Mouse (Mus musculus) heart, adult 2 months (tissue): ENCODE measurements around the gene Figla. TPM values are rescaled to one million over a fixed set of nuclear protein-coding genes. Genes with fewer than 3 reads are reported as not detected.
"Not testable (repeated sequence)": the region's sequence is repeated elsewhere in the genome, so short reads cannot be mapped to it uniquely, and the experiment has no call there.

Source experiments
- DNase-seq, 2 experiments: peaks; one replicate each; pipeline ENCODE4 v3.0.0; 2021
- H3K27ac ChIP-seq: fragments of 200-600 bp; 2 replicates; pipeline ENCODE4 v1.8.1; 2022
- H3K27me3 ChIP-seq: fragments of 200-500 bp; 2 replicates; pipeline ENCODE4 v1.6.1; 2012; ENCODE audit warnings: mild to moderate bottlenecking, low read length, inconsistent platforms, mixed read lengths; ENCODE audit not compliant: control insufficient read depth, insufficient read depth
- H3K36me3 ChIP-seq: fragments of 200-500 bp; 2 replicates; pipeline ENCODE4 v1.6.1; 2012; ENCODE audit warnings: low read length, inconsistent platforms; ENCODE audit not compliant: control insufficient read depth, insufficient read depth
- H3K4me1 ChIP-seq: fragments of 200-500 bp; 2 replicates; pipeline ENCODE4 v1.6.1; 2011; ENCODE audit warnings: low read length; ENCODE audit not compliant: control insufficient read depth, insufficient read depth
- H3K4me3 ChIP-seq: fragments of 200-600 bp; 2 replicates; pipeline ENCODE4 v1.8.1; 2022
- H3K79me2 ChIP-seq: fragments of 200-500 bp; replicated peaks from 2 replicates; pipeline ENCODE4 v1.6.1; 2012; ENCODE audit warnings: mild to moderate bottlenecking, inconsistent platforms, low read length, moderate library complexity, mixed read lengths; ENCODE audit not compliant: control insufficient read depth, insufficient read depth
- H3K9ac ChIP-seq: fragments of 200-500 bp; 2 replicates; pipeline ENCODE4 v1.6.1; 2012; ENCODE audit warnings: low read depth, mild to moderate bottlenecking, control low read depth, inconsistent platforms, low read length, mixed read lengths
- CTCF ChIP-seq: fragments of 200-600 bp; IDR thresholded peaks from 2 replicates; pipeline ENCODE4 v1.8.1; 2022; ENCODE audit warnings: antibody characterized with exemption, mild to moderate bottlenecking, moderate library complexity
- EP300 ChIP-seq: fragments of 200-500 bp; IDR thresholded peaks from 2 replicates; pipeline ENCODE4 v1.6.1; 2011; ENCODE audit warnings: low read depth, low read length, control low read depth; ENCODE audit not compliant: insufficient read depth
- POLR2A ChIP-seq: fragments of 200-500 bp; IDR thresholded peaks from 2 replicates; pipeline ENCODE4 v1.6.1; 2011; ENCODE audit warnings: mild to moderate bottlenecking, low read depth, low read length, control low read depth; ENCODE audit not compliant: insufficient read depth
- WGBS: fragments of 180-500 bp; shearing (Covaris S2); methylation state at CpG from one replicate; pipeline ENCODE4 v1.1.7; 2018; 5-methylcytosine and 5-hydroxymethylcytosine counted together
- intact Hi-C: fragments of 180-260 bp; cut with DNase I; formaldehyde crosslinking; loops from one replicate; pipeline ENCODE4 v1.15.1; 2025
- polyA plus RNA-seq: library from polyadenylated mRNA; depleted of rRNA; stranded (reverse); fragments of >200 nt; gene quantifications from 2 replicates; pipeline ENCODE4 v1.2.3, GENCODE M21; 2012
- total RNA-seq, 2 experiments: library from RNA; stranded (reverse); gene quantifications; 2 replicates each; pipeline ENCODE4 v1.2.3; 2021

The Figla gene
- total and polyA plus RNA-seq, 3 experiments, result not detected

DNA sequence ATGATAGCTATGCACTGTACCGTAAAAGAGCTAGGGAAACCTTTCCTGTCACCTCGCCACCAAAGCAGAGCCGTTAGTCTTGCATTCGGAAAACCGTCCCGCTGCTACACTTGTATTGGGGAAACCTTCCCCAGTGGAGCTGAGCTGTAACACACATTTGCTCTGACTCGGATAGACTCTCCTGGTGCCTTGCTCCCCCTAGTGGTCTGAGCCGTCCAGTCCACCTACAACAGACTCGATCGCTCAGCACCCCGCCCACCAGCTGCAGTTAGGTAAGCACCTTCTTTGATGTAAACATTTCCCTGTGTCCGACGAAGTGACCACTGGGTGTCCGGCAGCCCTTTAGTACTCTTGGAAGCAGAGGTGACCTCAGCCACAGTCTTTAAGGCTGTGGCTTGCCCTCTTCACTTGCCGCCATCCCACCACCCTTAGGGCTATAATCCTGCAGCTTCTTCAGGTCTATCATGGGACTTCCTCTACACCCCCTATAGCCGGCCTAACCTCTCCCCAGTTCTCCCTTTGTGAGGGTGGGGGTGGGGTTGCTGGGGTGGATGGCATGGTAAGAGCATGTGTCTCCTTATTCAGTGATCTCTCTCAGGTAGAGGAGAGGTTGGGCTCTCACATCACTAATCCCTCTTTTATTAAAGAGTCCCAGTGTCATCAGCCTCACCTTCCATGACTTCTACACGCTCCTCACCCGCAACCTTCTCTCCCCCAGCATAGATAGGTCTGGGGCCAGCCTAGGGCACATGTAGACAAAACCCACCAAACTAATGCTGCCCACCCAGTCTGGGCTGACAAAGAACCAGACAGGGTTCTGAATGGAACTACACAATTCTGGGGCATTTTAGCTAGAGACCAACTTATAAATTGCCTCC, 11.5 kb upstream of the Figla start:
- peak; percentile 67 to 68 for DNase-seq
- no peak overlapping the region for H3K27ac ChIP-seq
- H3K9ac ChIP-seq, result no peak overlapping the region
- intact Hi-C loops, result loop anchor here (2.0 to 5.0 kb wide), 2 partner anchors 68 to 167 kb away; no protein-coding TSS in a partner anchor
- peak; percentile 85 for TF ChIP-seq CTCF
- TF ChIP-seq POLR2A, result no peak
- peak; percentile 79; the same call in 1 of the 2 replicates for TF ChIP-seq EP300
- no peaks in the 10 kb centered on the region for H3K36me3 ChIP-seq
- no peaks in the 10 kb centered on the region for H3K79me2 ChIP-seq
- H3K27me3 ChIP-seq, result no peaks in the 10 kb centered on the region
- WGBS, result 10% methylated on average over 18 of the region's 18 CpGs
- H3K4me1 ChIP-seq, result no peaks in the 10 kb centered on the region; the same call in 1 of the 2 replicates
- no peak overlapping the region for H3K4me3 ChIP-seq

DNA sequence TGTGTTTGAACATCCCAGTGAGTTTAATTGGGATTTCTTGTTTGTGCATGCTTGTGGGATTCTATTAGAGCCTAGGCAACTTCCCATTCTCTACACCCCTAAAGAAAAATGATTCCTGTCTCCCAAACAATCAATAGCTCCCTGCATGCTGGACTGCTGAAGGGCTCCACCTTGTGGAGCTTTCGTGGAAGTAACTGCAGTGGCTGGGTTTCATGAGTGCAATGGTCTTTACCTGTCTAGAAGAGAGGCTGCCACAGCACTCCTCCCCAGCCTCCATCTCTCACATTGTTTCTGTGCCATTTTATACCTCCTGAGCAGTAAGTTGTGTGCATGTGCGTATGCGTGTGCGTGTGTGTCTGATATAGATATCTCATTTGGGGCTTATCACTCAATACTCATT, 6.0 kb upstream of the Figla start:
- no peak overlapping the region for H3K9ac ChIP-seq
- no peaks in the 10 kb centered on the region for H3K27me3 ChIP-seq
- no peaks in the 10 kb centered on the region for H3K36me3 ChIP-seq
- DNase-seq, result peak; percentile 31 to 52
- 38% methylated on average over 4 of the region's 4 CpGs for WGBS
- H3K79me2 ChIP-seq, result no peaks in the 10 kb centered on the region
- no peak overlapping the region for H3K27ac ChIP-seq
- TF ChIP-seq EP300 (no peak), POLR2A (no peak), CTCF (peak; percentile 91)
- intact Hi-C loops, result loop anchor here (1.0 to 5.0 kb wide), 2 partner anchors 74 to 173 kb away; no protein-coding TSS in a partner anchor
- H3K4me3 ChIP-seq, result no peak overlapping the region
- no peaks in the 10 kb centered on the region for H3K4me1 ChIP-seq

DNA sequence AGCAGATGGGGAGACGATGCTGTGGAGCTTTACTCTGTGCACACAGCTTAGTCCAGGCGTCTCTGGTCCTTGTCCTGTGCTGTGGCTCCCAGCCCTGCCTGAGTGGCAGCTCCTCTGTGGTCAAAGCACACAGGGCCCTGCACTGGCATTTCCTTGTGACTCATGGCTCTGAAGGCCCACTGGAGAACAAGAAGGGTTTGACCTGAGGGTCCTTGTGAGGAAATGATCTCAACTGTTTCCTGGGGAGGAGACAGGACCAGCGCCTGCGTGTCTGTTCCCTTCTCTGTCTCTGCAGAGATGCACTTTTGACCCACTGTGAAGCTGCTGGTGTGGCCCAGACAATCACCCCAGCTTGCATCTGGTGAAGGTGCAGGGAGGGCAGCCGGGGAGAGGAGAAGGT, 1.2 kb upstream of the Figla start:
- DNase-seq, H3K27ac ChIP-seq, intact Hi-C loops: not testable (repeated sequence)

DNA sequence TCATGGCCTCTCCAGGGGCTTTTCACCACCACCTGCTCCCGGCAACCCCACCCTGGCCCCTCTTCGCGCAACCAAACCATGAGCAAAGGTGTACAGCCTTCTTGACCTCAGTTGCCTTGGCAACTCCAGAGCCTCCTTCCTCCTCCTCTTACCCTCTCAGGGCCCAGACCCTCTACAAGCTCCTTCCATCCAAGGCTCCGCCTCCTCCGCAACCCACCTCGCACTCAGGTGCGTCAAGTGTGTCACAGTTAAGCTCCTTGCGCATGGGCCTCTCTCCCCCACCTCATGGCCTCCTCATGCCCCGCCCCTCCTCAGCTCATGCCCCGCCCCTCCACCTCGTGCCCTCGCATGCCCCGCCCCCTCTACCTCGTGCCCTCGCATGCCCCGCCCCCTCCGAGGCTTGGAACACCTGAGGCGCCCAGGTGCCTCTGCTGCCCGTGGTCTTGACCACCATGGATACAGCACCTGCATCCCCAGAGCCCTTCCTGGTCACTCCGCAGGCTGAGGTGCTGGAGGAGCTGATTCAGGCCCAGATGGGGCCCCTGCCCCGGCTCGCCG, 901 bp downstream of the Figla start:
- Histone ChIP-seq H3K27me3 (no peaks in the 10 kb centered on the region), H3K36me3 (no peaks in the 10 kb centered on the region), H3K27ac (no peak overlapping the region), H3K9ac (no peak overlapping the region), H3K4me3 (no peak overlapping the region), H3K79me2 (no peaks in the 10 kb centered on the region), H3K4me1 (no peaks in the 10 kb centered on the region)
- intact Hi-C loops, result no loop called here
- 81% methylated on average over 23 of the region's 23 CpGs for WGBS
- no peak for DNase-seq
- TF ChIP-seq POLR2A (no peak), CTCF (no peak), EP300 (no peak)

More for the DNA sequence above, 1.2 kb upstream of the Figla start:
- not testable (repeated sequence) for H3K4me3 ChIP-seq, H3K4me1 ChIP-seq, H3K36me3 ChIP-seq, H3K27me3 ChIP-seq, H3K9ac ChIP-seq, H3K79me2 ChIP-seq
- 38% methylated on average over 5 of the region's 5 CpGs for WGBS

DNA sequence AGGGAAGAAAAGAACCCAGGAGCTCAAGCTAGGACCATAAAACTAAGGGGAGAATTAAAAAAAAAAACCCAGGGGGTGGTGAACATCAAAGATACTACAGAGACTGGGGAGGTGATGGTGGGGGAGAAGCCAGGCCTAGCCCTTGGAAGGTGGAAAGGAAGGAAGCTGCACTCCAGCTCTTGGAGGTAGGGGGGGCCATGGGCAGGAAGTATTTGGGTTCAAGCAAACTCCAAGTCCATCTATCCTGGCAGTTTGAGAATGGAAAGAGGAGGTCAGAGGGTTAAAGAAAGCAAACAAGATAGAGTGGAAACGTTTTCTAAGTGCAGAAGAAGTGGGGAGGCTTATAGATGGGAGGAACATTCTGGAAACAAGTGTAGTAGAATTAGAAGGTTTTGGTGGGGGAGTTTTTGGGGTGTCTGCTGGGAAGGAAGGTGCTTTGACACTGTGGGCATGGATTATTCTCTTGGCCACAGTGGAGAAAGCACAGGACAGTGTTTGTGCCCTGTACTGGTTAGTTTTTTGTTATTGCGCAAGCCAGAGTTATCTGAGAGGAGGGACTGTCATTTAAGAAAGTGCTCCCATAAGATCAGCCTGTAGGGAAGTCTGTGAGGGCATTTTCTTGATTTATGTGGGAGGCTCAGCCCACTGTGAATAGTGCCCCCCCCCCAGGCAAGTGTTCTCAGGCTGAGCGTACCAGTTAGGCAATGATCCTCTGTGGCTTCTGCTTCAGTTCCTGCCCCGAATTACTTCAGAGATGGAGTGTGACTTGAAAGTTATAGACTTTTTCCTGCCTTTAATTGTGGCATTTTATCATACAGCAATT, 3.7 kb downstream of the Figla start:
- Histone ChIP-seq H3K79me2 (no peaks in the 10 kb centered on the region), H3K9ac (no peak overlapping the region), H3K27ac (no peak overlapping the region), H3K4me1 (no peaks in the 10 kb centered on the region), H3K27me3 (no peaks in the 10 kb centered on the region), H3K36me3 (no peaks in the 10 kb centered on the region), H3K4me3 (no peak overlapping the region)
- intact Hi-C loops, result loop anchor here (2.0 to 5.0 kb wide), 2 partner anchors 65 to 343 kb away; no protein-coding TSS in a partner anchor
- 47% methylated on average over 4 of the region's 4 CpGs for WGBS
- TF ChIP-seq POLR2A (no peak), CTCF (no peak), EP300 (no peak)
- DNase-seq, result no peak
